Mouse (Mus musculus): Measurements from ENCODE around the gene Gm17654. TPM values are rescaled to one million over a fixed set of nuclear protein-coding genes. Genes with fewer than 3 reads are reported as not detected.
"Not testable (repeated sequence)": the region's sequence is repeated elsewhere in the genome, so short reads cannot be mapped to it uniquely, and the experiment has no call there.

Gene Gm17654
- not detected in 2 replicates for polyA plus RNA-seq (2015; fragmentation: Nextera tagmentation; extraction: Ambion mirVana)

DNA sequence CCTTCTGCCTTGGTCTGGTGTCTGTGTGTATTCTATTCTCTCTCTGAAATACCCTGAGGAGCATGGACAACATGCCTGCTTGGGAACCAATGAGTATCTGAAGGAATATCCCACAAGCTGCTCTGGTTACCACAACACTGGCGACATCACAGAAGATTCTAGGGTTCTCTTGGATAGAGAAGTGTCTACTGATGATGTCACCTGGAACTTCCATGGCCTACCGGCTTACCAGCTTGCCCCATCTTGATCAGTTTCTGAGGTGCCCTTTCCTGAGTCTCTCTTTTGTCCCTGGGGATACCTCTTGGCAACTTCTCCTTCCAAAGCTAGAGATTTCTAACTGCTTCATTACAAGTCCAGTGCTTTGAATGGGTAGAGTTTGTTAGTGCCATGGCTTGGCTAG, at the start of gene Gm17654:
Gm17654 (minus strand) TSS at position 101 of the 400 bp plus-strand sequence.
- H3K9me3 ChIP-seq (replicated peaks); ATAC-seq (ENCODE audit: insufficient number of reproducible peaks, low FRiP score, low TSS enrichment, low read depth); H3K4me1 ChIP-seq; H3K4me2 ChIP-seq (replicated peaks); H3K27me3 ChIP-seq; H3K36me3 ChIP-seq; H3K4me3 ChIP-seq (replicated peaks); H3K27ac ChIP-seq (replicated peaks); H3K9ac ChIP-seq: not testable (repeated sequence)
- WGBS, result 82% methylated on average over 1 of the region's 2 CpGs

DNA sequence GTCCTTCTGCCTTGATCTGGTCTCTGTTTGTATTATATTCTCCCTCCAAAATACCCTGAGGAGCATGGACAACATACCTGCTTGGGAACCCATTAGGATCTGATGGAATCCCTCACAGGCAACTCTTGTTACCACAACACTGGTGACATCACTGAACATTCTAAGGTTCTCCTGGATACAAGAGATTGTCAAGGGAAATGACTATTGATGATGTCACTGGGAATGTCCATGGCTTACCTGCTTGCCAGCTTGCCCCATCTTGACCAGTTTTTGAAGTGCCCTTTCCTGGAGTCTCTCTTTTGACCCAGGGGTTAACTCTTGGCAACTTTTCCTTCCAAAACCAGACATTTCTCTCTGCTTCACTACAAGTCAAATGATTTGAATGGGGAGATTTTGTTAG, 29.0 kb upstream of the Gm17654 start, which contains the start of gene Gm10375:
Gm10375 (minus strand) TSS at position 101 of the 400 bp plus-strand sequence.
- H3K36me3 ChIP-seq, result not testable (repeated sequence)

DNA sequence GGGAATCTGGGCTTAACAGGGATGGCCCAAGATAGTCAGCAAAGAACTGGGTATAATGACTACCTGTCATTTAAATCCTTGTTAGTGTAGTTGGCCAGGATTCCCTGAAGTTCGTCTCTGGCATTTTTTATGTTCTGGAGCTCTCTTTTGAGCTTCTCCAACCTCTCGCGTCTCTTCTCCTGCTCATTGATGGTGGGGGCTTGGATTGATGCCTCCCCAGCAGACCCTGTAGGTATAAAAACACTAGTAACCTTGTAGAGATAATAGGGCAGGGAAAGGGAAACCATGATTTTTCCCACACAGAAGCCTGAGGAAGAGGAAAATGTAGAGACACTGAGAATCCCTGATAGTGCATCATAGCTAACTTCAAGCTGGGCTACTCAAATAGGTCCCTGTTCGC, 977 bp downstream of the Gm17654 start:
- H3K4me2 ChIP-seq (replicated peaks); H3K4me3 ChIP-seq (replicated peaks); H3K9ac ChIP-seq; H3K27ac ChIP-seq (replicated peaks); ATAC-seq (ENCODE audit: insufficient number of reproducible peaks, low FRiP score, low TSS enrichment, low read depth); H3K36me3 ChIP-seq; H3K4me1 ChIP-seq; H3K9me3 ChIP-seq (replicated peaks); H3K27me3 ChIP-seq: not testable (repeated sequence)
- WGBS, result 77% methylated on average over 4 of the region's 4 CpGs

More for the DNA sequence above, 29.0 kb upstream of the Gm17654 start, which contains the start of gene Gm10375:
- H3K4me1 ChIP-seq; H3K9ac ChIP-seq; H3K4me2 ChIP-seq (replicated peaks); H3K27me3 ChIP-seq; H3K9me3 ChIP-seq (replicated peaks); H3K27ac ChIP-seq (replicated peaks); H3K4me3 ChIP-seq (replicated peaks); ATAC-seq (ENCODE audit: insufficient number of reproducible peaks, low FRiP score, low TSS enrichment, low read depth): not testable (repeated sequence)

DNA sequence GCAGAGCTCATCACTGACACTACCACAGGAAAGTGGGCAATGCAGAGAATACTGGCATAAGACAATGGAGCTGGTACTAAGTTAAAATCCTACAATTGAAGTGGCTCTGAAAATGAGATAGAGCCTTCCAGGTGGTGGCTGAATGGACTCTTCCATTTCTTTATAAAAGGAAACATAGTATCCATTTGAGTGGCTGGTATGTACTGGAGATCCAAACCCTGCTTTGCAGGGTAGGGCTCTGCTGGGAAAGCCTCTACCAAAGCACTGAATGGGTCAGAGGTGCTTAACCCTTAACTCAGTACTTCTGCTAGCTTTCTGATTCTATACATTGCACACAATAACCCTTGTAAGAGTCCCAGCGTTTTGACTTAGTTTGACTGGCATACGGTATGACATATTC, 26.7 kb downstream of the Gm17654 start:
- not testable (repeated sequence) for H3K36me3 ChIP-seq; H3K9me3 ChIP-seq (replicated peaks); H3K27me3 ChIP-seq; H3K9ac ChIP-seq; H3K4me2 ChIP-seq (replicated peaks); H3K4me3 ChIP-seq (replicated peaks); ATAC-seq (ENCODE audit: insufficient number of reproducible peaks, low FRiP score, low TSS enrichment, low read depth); H3K4me1 ChIP-seq; H3K27ac ChIP-seq (replicated peaks)
- 77% methylated on average over 2 of the region's 2 CpGs for WGBS

DNA sequence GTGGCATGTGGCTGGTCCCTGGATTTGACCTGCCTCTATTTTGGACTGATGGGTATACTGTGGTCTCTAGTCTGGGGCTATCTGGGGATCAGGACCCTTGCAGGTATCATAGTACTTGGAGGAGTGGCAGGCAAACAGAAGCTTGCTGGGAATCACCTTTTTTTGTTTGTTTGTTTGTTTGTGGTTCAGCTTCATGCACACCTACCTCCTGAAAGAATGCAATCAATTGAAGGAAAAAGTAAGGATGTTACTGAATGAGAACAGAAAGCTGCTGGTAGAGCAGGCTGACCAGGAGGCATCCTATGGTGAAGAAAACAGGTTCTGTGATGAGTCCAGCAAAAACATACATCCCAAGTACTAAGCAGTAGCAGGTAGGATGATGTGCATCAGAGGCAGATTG, 32.7 kb downstream of the Gm17654 start:
- H3K9ac ChIP-seq; H3K27me3 ChIP-seq; H3K4me3 ChIP-seq (replicated peaks); H3K36me3 ChIP-seq; ATAC-seq (ENCODE audit: insufficient number of reproducible peaks, low FRiP score, low TSS enrichment, low read depth); H3K9me3 ChIP-seq (replicated peaks); H3K4me2 ChIP-seq (replicated peaks); H3K27ac ChIP-seq (replicated peaks); H3K4me1 ChIP-seq: not testable (repeated sequence)

DNA sequence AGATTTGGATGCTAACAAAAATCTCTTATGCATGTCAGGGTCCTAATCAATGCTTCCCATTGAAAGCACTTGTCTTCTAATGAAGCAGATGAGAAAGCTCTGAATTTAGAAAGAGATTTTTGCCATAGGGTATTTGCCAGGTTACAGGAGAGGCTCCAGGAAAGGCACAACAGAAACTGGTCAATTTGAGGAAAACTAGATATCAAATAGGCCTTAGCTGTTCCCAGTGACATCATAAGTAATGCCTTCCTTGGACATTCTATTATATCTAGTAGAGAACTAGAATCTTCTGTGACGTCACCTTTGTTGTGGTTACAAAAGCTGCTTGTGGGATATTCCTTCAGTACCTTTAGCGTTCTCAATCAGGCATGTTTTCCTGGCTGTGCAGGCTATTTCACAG, 35.7 kb downstream of the Gm17654 start, which contains the start of gene Gm5799:
Gm5799 (plus strand) TSS at position 301 of the 400 bp plus-strand sequence.
- 74% methylated on average over 2 of the region's 2 CpGs for WGBS
- not testable (repeated sequence) for ATAC-seq (ENCODE audit: insufficient number of reproducible peaks, low FRiP score, low TSS enrichment, low read depth); H3K27ac ChIP-seq (replicated peaks); H3K4me3 ChIP-seq (replicated peaks); H3K27me3 ChIP-seq; H3K9ac ChIP-seq; H3K9me3 ChIP-seq (replicated peaks); H3K36me3 ChIP-seq; H3K4me1 ChIP-seq; H3K4me2 ChIP-seq (replicated peaks)

DNA sequence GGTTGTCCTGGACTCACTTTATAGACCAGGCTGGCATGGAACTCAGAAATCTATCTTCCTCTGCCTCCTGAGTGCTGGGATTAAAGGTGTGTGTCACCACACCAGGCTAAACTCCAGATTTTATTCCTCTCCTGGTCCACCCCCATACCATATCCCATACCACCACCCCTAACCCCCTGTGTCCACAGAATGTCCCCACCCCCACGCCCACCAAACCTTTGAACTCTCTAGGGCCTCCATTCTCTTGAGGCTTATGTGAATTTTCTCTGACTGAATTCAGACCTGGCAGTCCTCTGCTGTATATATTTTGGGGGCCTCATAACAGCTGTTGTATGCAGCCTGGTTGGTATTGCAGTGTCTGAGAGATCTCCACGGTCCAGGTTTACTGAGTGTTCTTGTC, 40.8 kb downstream of the Gm17654 start:
- H3K4me3 ChIP-seq (replicated peaks); H3K27me3 ChIP-seq; ATAC-seq (ENCODE audit: insufficient number of reproducible peaks, low FRiP score, low TSS enrichment, low read depth); H3K36me3 ChIP-seq; H3K9ac ChIP-seq; H3K4me2 ChIP-seq (replicated peaks); H3K9me3 ChIP-seq (replicated peaks); H3K27ac ChIP-seq (replicated peaks); H3K4me1 ChIP-seq: not testable (repeated sequence)
- WGBS, result 84% methylated on average over 2 of the region's 2 CpGs

DNA sequence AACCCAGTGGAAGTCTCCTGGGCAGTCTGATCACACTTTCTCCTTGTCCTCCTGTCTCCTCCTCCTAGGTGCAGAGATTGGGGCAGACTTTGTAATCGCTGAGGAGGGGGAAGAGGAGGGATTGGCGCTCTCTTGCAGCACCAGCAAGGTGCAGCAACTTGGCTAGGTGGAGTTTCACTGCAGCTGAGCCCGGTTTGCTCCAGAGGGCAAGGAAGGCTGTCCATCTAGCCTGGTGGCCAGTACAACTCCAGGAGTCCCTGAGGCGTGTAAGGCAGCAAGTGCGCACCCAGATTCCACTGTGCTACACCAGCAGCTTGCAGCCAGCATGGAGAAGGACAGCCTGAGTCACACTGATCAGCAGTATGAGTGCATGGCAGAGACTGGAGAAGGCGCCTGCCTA, 46.6 kb downstream of the Gm17654 start:
- H3K27ac ChIP-seq (replicated peaks); H3K4me2 ChIP-seq (replicated peaks); H3K9me3 ChIP-seq (replicated peaks); H3K4me1 ChIP-seq; H3K36me3 ChIP-seq; H3K9ac ChIP-seq; H3K4me3 ChIP-seq (replicated peaks); ATAC-seq (ENCODE audit: insufficient number of reproducible peaks, low FRiP score, low TSS enrichment, low read depth); H3K27me3 ChIP-seq: not testable (repeated sequence)
- 35% methylated on average over 6 of the region's 6 CpGs for WGBS

DNA sequence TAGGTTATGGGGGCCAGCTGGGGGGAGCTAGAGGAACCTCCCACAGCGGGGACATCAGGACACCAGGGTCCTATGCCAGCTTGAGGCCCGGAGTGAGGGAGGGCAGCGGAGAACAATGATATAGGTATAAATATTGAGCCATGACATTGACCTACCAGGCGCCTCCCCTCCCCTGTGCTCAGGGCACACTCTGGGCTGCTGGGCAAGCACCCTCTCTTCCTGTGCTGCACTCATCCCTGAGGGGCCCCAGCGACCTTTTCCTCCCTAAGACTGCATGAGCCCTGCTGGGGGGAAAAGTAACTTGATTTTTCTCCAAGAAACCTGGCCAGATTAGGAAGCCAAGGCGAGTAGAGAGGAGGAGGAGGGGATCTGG, 46.9 kb downstream of the Gm17654 start:
- H3K4me1 ChIP-seq; H3K4me2 ChIP-seq (replicated peaks); H3K9ac ChIP-seq; H3K9me3 ChIP-seq (replicated peaks); H3K4me3 ChIP-seq (replicated peaks); H3K36me3 ChIP-seq; ATAC-seq (ENCODE audit: insufficient number of reproducible peaks, low FRiP score, low TSS enrichment, low read depth); H3K27me3 ChIP-seq; H3K27ac ChIP-seq (replicated peaks): not testable (repeated sequence)
- 17% methylated on average over 1 of the region's 6 CpGs for WGBS

DNA sequence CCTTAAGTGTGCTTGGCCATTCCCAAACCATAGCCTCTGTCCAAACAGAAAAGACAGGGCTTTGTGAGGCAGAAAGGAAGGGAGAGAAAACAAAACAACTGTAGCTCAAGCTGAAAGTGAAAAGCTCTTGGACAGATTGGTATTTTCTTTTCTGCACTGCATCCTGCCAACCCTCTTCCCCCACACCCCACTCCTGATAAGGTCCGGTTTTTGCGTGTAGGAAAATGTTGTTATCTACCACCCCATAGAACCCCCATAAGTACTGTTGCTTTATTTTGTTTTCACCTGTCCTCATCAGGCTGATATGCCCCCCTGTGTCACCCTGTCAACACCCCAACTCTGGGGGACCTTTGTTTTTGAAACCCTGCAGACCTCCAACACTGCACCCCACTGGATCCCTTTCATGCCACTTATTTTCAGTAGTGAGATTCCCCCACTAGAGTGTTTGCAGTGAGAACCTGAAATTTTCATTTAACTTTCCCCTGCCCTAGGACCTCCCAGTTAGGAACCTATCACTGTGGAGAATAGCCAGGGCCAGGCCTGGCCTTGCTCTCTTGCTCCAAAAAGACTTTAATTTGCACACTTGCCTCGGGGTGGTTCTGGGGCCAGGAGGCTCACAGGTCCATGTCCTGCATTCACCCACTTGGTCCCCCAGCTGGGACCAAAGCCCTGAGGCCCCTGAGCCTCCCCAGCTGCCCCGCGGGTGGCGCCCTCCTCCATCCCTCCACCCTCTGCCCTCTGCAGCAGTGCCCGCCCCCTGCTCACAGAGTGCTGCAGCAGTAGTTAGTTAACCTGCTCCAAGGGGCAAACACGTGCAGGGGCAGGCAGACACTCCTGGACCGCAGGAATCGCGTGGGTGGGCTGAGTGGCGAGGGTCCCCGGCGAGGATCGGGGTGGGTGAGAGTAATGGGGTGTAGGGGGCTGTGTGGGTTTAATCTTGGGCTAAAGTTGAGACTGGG, 47.6 kb downstream of the Gm17654 start:
- not testable (repeated sequence) for H3K9me3 ChIP-seq (replicated peaks); H3K9ac ChIP-seq; H3K4me1 ChIP-seq; ATAC-seq (ENCODE audit: insufficient number of reproducible peaks, low FRiP score, low TSS enrichment, low read depth); H3K4me3 ChIP-seq (replicated peaks); H3K4me2 ChIP-seq (replicated peaks); H3K27ac ChIP-seq (replicated peaks); H3K36me3 ChIP-seq; H3K27me3 ChIP-seq
- 21% methylated on average over 14 of the region's 15 CpGs for WGBS

Data from embryonic facial prominence, embryonic 15.5 days (tissue).